Mouse (Mus musculus): ENCODE results near the gene Pm20d2.

DNA sequence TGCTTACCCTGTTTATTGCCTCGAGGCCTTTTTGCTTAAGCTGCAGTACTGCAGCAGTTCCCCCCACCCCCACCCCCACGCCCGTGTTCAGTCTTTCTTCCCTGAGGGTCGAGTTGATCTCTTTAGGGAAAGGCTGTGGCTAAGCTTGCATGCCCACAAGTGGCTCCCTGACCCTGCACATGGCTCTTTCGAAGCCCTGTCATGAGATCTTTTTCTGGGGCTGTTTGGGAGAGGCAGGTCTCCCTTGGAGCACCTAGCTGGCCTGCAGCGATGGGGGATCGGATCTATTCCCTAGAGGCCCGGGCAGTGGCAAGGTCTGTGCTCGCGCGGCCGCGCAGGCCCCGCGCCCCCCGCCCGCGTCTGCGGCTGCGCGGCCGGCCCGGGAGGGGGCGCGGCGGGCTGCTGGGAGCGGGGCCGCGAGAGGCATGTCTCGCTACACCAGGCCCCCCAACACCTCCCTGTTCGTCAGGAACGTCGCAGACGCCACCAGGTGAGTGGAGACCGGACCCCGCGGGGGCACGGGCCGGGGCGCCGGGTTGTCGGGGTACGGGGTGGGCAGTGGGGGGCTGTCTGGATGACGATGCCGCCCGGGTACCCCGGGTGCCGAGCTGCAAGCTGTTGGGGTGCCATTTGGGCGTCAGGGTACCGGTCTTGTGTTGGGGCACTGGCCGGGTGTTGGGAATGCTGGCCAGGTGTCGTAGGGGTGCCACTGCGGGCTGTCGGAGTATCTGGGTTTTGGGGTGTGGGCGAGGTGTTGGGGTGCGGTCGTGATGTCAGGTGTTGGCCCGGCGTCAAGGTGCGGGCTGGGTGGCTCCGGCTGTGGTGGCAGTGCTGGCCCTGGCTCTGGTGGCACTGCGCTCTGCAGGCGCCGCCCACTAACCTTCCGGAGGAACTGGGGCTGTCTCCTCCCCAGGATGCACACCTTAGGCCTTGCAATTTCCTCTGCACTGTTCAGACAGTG, 19.6 kb upstream of the Pm20d2 start, which contains the start of gene Srsf12:
- peak; percentile 19; the same call in 1 of the 2 replicates for TF ChIP-seq CTCF (IDR thresholded peaks at IDR 0.05; ENCODE audit: low read depth)
- no peak for TF ChIP-seq EP300 (optimal IDR thresholded peaks at IDR 0.05)

Data from stomach, postnatal 0 days (tissue).